Mouse (Mus musculus): ENCODE data around the gene Lrriq1. TPM values are rescaled to one million over a fixed set of nuclear protein-coding genes. Genes with fewer than 3 reads are reported as not detected.
A peak's percentile ranks its signal among the peaks of the same experiment; 100 is the strongest.

Gene Lrriq1
- 1 to 10 TPM; 4.1 TPM for total RNA-seq (2021)
- long read RNA-seq, experiment 1, partial matches to known transcripts: 0 of 2 reads
- long read RNA-seq, experiment 1, other reads (novel, unspliced or antisense): 2 of 2 reads
- long read RNA-seq, experiment 2, partial matches to known transcripts: 0 of 1 reads
- long read RNA-seq, experiment 2, other reads (novel, unspliced or antisense): 1 of 1 reads

DNA sequence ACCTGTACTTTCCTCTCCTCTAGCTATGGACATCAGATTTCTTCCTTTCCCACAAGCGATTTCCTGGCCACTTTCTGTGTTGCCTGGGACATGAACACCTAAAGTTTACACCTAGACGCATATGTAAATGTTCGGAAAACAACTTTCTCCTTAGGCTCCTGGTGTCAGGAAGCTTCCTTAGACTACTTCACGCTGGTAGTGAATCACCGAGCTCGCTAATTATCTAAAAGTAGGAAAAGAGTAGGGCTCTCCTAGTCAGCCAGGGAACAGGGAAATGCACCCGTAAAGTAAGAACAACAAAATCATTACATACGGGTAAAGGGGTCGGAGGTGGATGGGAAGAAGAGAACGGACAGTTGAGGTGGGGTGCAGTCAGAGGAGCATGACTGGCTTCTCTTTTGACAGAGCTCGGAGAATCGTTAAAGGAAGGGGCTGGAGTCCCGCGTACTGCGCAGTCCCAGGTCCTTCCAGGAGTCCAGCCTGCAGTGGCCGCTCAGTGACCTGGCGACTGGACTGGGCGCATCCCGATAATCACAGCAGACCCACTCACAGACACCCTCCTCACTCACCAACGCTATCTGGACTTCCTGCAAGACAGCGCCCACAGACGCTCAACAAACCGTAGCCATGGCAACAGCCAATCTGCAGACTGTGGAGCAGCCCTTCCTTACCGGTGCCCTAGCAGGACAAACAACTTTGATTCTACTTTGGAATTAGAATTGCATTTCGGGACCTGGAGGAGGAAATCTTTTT, at the start of gene Lrriq1:
Gene Lrriq1, minus strand, starts transcription at position 616 of the 753 bp plus-strand sequence.
- intact Hi-C loops (cut with DNase I): no loop called here
- H3K4me3 ChIP-seq: peak within 1 kb of the TSS; percentile 65
- no peak within 1 kb of the TSS for H3K27ac ChIP-seq
- DNase-seq (ENCODE audit: extremely low spot score in 1 of 2, low spot score in 2 of 2): peak; percentile 83 to 85
- no peak for TF ChIP-seq CTCF (IDR thresholded peaks at IDR 0.05)

DNA sequence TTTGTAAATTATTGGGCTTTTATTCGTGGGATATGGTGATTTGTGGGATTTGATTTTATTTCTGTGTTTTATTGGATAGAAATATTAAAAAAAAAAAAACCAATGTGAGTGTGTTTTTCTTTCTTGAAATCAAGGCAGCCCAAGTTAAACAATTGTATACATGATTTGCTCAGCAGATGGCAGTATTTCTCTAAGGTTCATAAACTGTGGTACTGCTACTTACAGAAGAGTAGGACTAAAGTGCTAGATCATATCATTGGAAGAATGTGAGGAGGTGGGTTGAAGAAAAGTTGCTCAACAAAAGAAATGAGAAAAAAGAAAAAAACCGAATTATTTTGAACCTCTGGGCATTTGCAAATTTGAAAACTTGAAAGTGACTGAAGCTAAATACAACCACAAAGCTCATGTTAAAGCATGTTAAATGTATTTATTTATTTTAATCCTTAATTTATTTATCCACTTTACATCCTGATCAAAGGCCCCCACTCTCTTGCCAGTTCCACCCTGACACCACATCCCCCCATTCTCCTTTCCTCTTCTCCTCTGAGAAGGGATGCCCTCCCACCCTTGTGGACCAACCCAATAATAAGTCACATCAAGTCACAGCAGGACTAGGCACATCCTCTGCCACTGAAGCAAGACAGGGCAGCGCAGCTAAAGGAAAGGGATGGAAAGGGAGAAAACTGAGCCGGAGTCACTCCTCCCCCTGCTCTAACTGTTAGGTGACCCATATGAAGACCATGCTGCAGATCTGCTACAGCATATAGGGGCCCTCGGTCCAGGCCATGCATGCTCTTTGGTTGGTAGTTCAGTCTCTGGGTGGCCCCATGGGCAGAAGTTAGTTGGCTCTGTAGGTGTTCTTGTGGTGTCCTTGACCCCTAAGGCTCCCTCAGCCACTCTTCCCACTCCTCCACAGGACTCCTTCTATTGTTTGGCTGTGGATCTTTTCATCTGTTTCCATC, 18.0 kb upstream of the Lrriq1 start:
- intact Hi-C loops (cut with DNase I): loop anchor here (1.0 kb wide), 1 partner anchor 148 kb away; no protein-coding TSS in a partner anchor
- TF ChIP-seq CTCF (IDR thresholded peaks at IDR 0.05): peak; percentile 68
- no peak for DNase-seq (ENCODE audit: extremely low spot score in 1 of 2, low spot score in 2 of 2)

GRCm38 (mm10) chr10:103236460-103236772, 294 bp upstream of the Lrriq1 start:
- intact Hi-C loops (cut with DNase I): no loop called here
- no peak for TF ChIP-seq CTCF (IDR thresholded peaks at IDR 0.05)
- no peak for DNase-seq (ENCODE audit: extremely low spot score in 1 of 2, low spot score in 2 of 2)
- H3K4me3 ChIP-seq: peak overlapping the region; percentile 65
- H3K27ac ChIP-seq: no peak overlapping the region

More for the DNA sequence above, 18.0 kb upstream of the Lrriq1 start:
- no peak overlapping the region for H3K4me3 ChIP-seq
- H3K27ac ChIP-seq: no peak overlapping the region

DNA sequence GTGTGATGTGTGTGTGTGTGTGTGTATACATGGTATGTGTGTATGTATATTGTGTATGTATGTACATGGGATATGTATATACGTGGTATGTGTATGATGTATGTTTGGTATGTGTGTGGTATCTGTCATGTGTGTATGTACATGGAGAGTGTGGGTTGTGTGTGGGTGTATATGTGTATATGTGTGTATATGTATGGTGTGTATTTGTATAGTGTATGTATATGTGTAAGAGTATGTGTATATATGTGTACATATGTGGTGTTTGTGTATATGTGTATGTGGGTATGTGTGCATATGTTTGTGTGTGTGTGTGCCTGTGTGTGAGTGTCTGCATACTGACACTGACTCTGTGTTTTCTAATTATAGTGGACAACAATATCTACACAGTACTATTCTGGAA, 9.5 kb downstream of the Lrriq1 start:
- TF ChIP-seq CTCF (IDR thresholded peaks at IDR 0.05): no peak
- Histone ChIP-seq H3K4me3 (no peak overlapping the region), H3K27ac (no peak overlapping the region)
- intact Hi-C loops (cut with DNase I): no loop called here
- DNase-seq (ENCODE audit: extremely low spot score in 1 of 2, low spot score in 2 of 2): no peak

GRCm38 (mm10) chr10:103194655-103195328, 41.3 kb downstream of the Lrriq1 start:
- H3K27ac ChIP-seq: no peak overlapping the region
- intact Hi-C loops (cut with DNase I): loop anchor here (2.0 to 5.0 kb wide), 2 partner anchors 326 to 742 kb away; no protein-coding TSS in a partner anchor
- no peak for DNase-seq (ENCODE audit: extremely low spot score in 1 of 2, low spot score in 2 of 2)
- H3K4me3 ChIP-seq: no peak overlapping the region
- TF ChIP-seq CTCF (IDR thresholded peaks at IDR 0.05): peak; percentile 71

GRCm38 (mm10) chr10:103145769-103146379, 90.2 kb downstream of the Lrriq1 start:
- Histone ChIP-seq H3K27ac (no peak overlapping the region), H3K4me3 (no peak overlapping the region)
- DNase-seq (ENCODE audit: extremely low spot score in 1 of 2, low spot score in 2 of 2): no peak
- intact Hi-C loops (cut with DNase I): no loop called here
- TF ChIP-seq CTCF (IDR thresholded peaks at IDR 0.05): no peak

DNA sequence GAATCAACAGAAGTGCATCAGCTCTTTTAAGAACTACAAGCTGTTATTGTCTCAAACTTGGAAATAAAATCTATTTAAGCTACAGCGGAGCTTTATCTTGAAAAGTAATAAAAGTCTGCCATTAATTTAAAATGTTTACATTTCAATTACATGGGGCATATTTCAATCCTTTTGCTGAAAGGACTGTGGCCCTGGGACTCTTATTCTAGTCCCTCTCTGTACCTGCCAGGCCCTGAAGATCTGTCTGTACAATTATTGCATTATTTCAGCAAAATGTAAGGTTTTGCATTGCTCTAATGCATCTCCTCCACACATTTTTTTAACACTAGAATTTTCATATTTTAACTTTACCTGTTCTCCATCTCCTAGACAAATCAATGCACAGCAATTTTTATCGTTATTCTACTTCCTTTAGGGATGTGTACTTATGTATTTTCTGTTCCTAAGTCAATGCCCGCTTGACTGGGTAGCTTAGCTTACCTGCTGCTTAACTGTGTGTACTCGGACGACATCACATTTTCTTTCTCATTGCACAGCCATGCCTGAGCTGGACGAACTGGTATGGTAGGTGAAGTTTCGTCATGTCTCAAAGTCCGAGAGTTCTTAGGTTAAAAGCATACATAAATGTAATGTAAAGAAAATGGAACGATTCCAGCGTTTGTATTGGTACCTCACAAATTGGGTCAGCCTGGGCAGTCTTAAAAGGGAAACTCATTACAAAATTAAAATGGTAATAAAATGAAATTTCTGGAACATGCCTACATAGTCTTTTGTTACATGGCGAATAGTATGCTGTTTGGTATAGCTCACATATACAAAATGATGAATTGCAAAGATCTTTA, 91.0 kb downstream of the Lrriq1 start:
- no peak overlapping the region for H3K4me3 ChIP-seq
- DNase-seq (ENCODE audit: extremely low spot score in 1 of 2, low spot score in 2 of 2): no peak
- H3K27ac ChIP-seq: no peak overlapping the region
- TF ChIP-seq CTCF (IDR thresholded peaks at IDR 0.05): no peak
- intact Hi-C loops (cut with DNase I): no loop called here

GRCm38 (mm10) chr10:103142526-103142925, 93.6 kb downstream of the Lrriq1 start:
- DNase-seq (ENCODE audit: extremely low spot score in 1 of 2, low spot score in 2 of 2): no peak
- TF ChIP-seq CTCF (IDR thresholded peaks at IDR 0.05): no peak
- intact Hi-C loops (cut with DNase I): no loop called here
- Histone ChIP-seq H3K4me3 (no peak overlapping the region), H3K27ac (no peak overlapping the region)

DNA sequence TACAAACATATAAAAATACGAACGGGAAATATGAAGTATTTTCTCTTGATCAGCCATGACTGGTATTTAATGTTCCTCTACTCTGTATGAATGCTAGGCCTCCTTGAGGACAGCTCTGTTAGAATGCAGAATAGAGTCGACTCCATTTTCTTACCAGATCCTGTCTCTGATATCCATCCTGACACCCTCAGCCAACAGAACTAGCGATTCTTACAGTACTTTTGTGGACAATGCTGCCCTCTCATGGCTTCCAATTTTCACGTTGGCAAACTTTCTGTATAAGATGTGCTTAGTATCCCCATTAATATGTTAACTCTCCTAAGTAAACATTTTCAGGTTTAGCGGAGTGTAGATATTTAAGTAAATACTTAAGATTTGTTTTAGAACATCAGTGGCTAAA, 94.6 kb downstream of the Lrriq1 start:
- peak in 1 of 2 experiments; percentile 10 for DNase-seq (ENCODE audit: extremely low spot score in 1 of 2, low spot score in 2 of 2)
- no peak overlapping the region for H3K4me3 ChIP-seq
- peak; percentile 33 for TF ChIP-seq CTCF (IDR thresholded peaks at IDR 0.05)
- H3K27ac ChIP-seq: no peak overlapping the region
- intact Hi-C loops (cut with DNase I): loop anchor here (2.0 kb wide), 1 partner anchor 275 kb away; no protein-coding TSS in a partner anchor

DNA sequence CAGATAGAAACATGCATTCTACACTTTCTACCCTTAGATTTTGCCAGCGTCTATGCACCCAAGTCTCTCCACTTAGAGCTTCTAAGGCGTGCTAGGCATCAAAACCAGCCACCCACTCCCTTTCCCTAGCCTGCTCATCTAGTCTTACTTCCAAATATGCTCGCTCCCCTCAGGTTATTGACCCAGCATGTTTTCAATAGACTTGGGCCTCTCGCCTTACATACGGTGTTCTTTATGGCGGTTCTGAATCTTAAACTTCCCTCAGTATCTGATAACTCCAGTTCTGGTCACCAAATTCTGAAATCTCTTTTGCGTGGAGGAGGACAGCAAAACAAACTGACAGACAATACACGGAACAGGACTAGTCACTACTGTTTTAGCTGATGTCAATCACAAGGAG, 95.5 kb downstream of the Lrriq1 start:
- Histone ChIP-seq H3K4me3 (no peak overlapping the region), H3K27ac (no peak overlapping the region)
- intact Hi-C loops (cut with DNase I): loop anchor here (2.0 kb wide), 1 partner anchor 274 kb away; no protein-coding TSS in a partner anchor
- no peak for TF ChIP-seq CTCF (IDR thresholded peaks at IDR 0.05)
- DNase-seq (ENCODE audit: extremely low spot score in 1 of 2, low spot score in 2 of 2): no peak

All from left cerebral cortex, adult 2 months (tissue).